Mouse (Mus musculus) thymus, adult 2 months (tissue): ENCODE results near the gene Marveld1.

Experiments used
- CTCF ChIP-seq: fragments of 200-500 bp; IDR thresholded peaks from 2 replicates; pipeline ENCODE4 v1.5.1; 2012; ENCODE audit warnings: mild to moderate bottlenecking, control low read depth, low read length, moderate library complexity, borderline replicate concordance; ENCODE audit not compliant: control insufficient read depth, poor library complexity, insufficient read depth; ENCODE audit errors: extremely low read depth
- POLR2A ChIP-seq: fragments of 200-500 bp; IDR thresholded peaks from 2 replicates; pipeline ENCODE4 v1.6.1; 2012; ENCODE audit warnings: mild to moderate bottlenecking, low read length, control low read depth, moderate library complexity; ENCODE audit not compliant: control insufficient read depth, poor library complexity, insufficient read depth; ENCODE audit errors: extremely low read depth

- TF ChIP-seq CTCF (no peak), POLR2A (no peak)
Measured at GRCm38 (mm10) chr19:42169322-42169975, 22.2 kb downstream of the Marveld1 start.
